Mouse (Mus musculus) ES-Bruce4 (cell line): ENCODE measurements around the gene Abcb5.

Source experiments
- CTCF ChIP-seq: IDR thresholded peaks from one replicate; pipeline ENCODE4 v1.8.1; 2011; ENCODE audit warnings: low read depth, low read length
- EP300 ChIP-seq: IDR thresholded peaks from 2 replicates; pipeline ENCODE4 v1.6.1; 2011; ENCODE audit warnings: low read depth, low read length; ENCODE audit not compliant: insufficient read depth
- POLR2A ChIP-seq: IDR thresholded peaks from one replicate; pipeline ENCODE4 v1.8.1; 2011; ENCODE audit warnings: low read length; ENCODE audit not compliant: insufficient read depth

- TF ChIP-seq CTCF (no peak), POLR2A (no peak), EP300 (no peak)
Measured at GRCm38 (mm10) chr12:118966321-118966720, at the start of gene Abcb5.
